Mouse (Mus musculus) limb, embryonic 11.5 days (tissue): ENCODE measurements at regions not wholly inside any gene's neighbourhood (a gene's known extent, or its start where the extent isn't known, plus 50 kb on each side); places are given as distances from the start of the nearest gene placed in this dataset.

Experiments used
- ATAC-seq: fragments of 200-750 bp; cut with Nextera tagmentation; 2 replicates; pipeline ENCODE4 v1.8.0; 2017; ENCODE audit warnings: low read depth; ENCODE audit not compliant: insufficient number of reproducible peaks, low FRiP score, low TSS enrichment
- DNase-seq: peaks from one replicate; pipeline ENCODE4 v3.0.0-alpha.2; 2015; ENCODE audit warnings: low spot score
- H3K27ac ChIP-seq: fragments of 300-500 bp; sonication (generic); replicated peaks from 2 replicates; pipeline ENCODE4 v1.5.1; 2014; ENCODE audit warnings: low read depth, mild to moderate bottlenecking, low read length
- H3K27me3 ChIP-seq: fragments of 300-500 bp; sonication (generic); 2 replicates; pipeline ENCODE4 v1.6.1; 2014; ENCODE audit warnings: mild to moderate bottlenecking, low read length, mixed read lengths; ENCODE audit not compliant: control insufficient read depth, insufficient read depth
- H3K36me3 ChIP-seq: fragments of 300-500 bp; sonication (generic); 2 replicates; pipeline ENCODE4 v1.6.1; 2014; ENCODE audit warnings: mild to moderate bottlenecking, low read length, moderate library complexity, mixed read lengths; ENCODE audit not compliant: control insufficient read depth, insufficient read depth
- H3K4me1 ChIP-seq: fragments of 300-500 bp; sonication (generic); 2 replicates; pipeline ENCODE4 v1.6.1; 2014; ENCODE audit warnings: low read length, mixed read lengths; ENCODE audit not compliant: control insufficient read depth, insufficient read depth
- H3K4me2 ChIP-seq: fragments of 300-500 bp; sonication (generic); 2 replicates; pipeline ENCODE4 v1.6.1; 2014; ENCODE audit warnings: low read depth, mild to moderate bottlenecking, moderate library complexity; ENCODE audit not compliant: severe bottlenecking
- H3K4me3 ChIP-seq: fragments of 300-500 bp; sonication (generic); 2 replicates; pipeline ENCODE4 v1.5.1; 2014; ENCODE audit warnings: low read depth, low read length
- H3K9ac ChIP-seq: fragments of 300-500 bp; sonication (generic); 2 replicates; pipeline ENCODE4 v1.6.1; 2014; ENCODE audit warnings: mild to moderate bottlenecking, low read length
- H3K9me3 ChIP-seq: fragments of 300-500 bp; sonication (generic); 2 replicates; pipeline ENCODE4 v1.6.1; 2016; ENCODE audit warnings: low read length; ENCODE audit not compliant: control insufficient read depth
- WGBS: fragments of 180-500 bp; shearing (Covaris S2); extraction: QIAGEN DNeasy Blood & Tissue Kit; methylation state at CpG from one replicate; pipeline ENCODE4 v1.1.7; 2014; 5-methylcytosine and 5-hydroxymethylcytosine counted together

- no peak for DNase-seq
- WGBS = 94% methylated on average over 2 of the region's 2 CpGs
Observed at GRCm38 (mm10) chr3:143713183-143713582, 491.8 kb downstream of the Lmo4 start.

DNA sequence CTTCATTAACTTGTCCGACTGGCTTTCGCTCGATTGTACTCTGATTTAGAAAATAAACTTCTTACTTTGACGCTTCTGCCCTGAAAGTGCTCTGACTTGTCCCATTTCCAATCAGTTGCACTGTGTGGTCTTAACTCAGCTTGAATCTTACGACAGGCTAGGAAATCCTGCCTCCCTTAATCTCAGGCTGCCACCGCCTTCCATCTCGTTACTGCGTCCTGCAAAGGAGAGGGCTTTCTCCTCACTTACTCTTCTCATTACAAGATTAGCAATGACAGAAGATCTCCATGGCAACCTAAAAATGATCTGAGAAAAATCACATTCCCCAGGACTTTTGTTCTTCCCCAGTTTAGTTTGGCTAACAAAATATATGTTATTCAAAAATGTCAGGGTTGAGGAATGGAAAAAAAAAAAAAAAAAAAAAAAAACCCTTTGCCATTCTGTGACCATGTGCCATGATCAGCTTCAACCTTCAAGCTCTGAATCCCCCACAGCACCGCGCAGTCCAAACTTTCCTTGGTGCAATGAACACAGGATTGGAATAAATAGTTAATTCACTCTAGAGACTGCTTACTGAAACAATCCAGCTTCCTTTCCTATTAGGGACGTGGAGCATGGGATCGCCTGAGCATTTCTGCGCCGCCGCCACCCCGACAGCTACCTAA is 494.1 kb downstream of the Lmo4 start:
- Histone ChIP-seq H3K9ac (no peak overlapping the region), H3K4me1 (no peaks in the 10 kb centered on the region), H3K27me3 (no peaks in the 10 kb centered on the region), H3K9me3 (no peaks in the 10 kb centered on the region), H3K4me2 (no peak overlapping the region), H3K4me3 (no peak overlapping the region), H3K27ac (no peak overlapping the region), H3K36me3 (no peaks in the 10 kb centered on the region)
- WGBS = 68% methylated on average over 16 of the region's 16 CpGs
- DNase-seq (no peak), ATAC-seq (no peak)

More at GRCm38 (mm10) chr3:143713183-143713582, 491.8 kb downstream of the Lmo4 start:
- no peak for ATAC-seq
- Histone ChIP-seq H3K4me2 (no peak overlapping the region), H3K27me3 (no peaks in the 10 kb centered on the region), H3K9ac (no peak overlapping the region), H3K9me3 (no peaks in the 10 kb centered on the region), H3K4me3 (no peak overlapping the region), H3K27ac (no peak overlapping the region), H3K4me1 (no peaks in the 10 kb centered on the region), H3K36me3 (no peaks in the 10 kb centered on the region)

- Histone ChIP-seq H3K4me1 (no peaks in the 10 kb centered on the region), H3K27ac (no peak overlapping the region), H3K4me2 (no peak overlapping the region), H3K4me3 (no peak overlapping the region), H3K9ac (no peak overlapping the region), H3K27me3 (no peaks in the 10 kb centered on the region), H3K9me3 (no peaks in the 10 kb centered on the region), H3K36me3 (no peaks in the 10 kb centered on the region)
- ATAC-seq (no peak), DNase-seq (no peak)
- WGBS = 90% methylated on average over 1 of the region's 1 CpGs
Observed at GRCm38 (mm10) chr3:143706679-143707078, 498.3 kb downstream of the Lmo4 start.

DNA sequence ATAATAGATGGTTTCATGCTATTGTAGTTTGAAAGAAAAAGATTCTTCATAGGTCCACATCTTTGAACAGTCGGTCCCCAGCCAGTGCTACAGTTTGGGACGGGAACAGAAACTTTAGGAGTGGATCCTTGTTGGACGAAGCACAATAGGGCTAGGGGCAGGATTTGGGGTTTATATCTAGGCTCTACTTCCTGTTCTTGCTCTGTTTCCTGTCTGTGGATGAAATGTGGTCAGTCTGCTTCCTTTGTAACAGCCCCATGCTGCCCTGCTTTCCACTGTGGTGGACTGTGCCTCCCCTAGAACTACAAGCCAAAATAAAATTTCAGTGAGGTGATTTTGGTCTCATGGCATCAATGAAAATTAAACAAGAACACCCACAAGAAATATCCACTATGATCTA is 510.2 kb downstream of the Lmo4 start:
- DNase-seq = no peak
- H3K36me3 ChIP-seq = no peaks in the 10 kb centered on the region
- H3K9me3 ChIP-seq = no peaks in the 10 kb centered on the region
- no peak overlapping the region for H3K4me2 ChIP-seq
- no peak overlapping the region for H3K4me3 ChIP-seq
- H3K27ac ChIP-seq = no peak overlapping the region
- no peak overlapping the region for H3K9ac ChIP-seq
- H3K4me1 ChIP-seq = no peaks in the 10 kb centered on the region
- 89% methylated on average over 3 of the region's 3 CpGs for WGBS
- H3K27me3 ChIP-seq = no peaks in the 10 kb centered on the region
- no peak for ATAC-seq

- no peaks in the 10 kb centered on the region for H3K36me3 ChIP-seq
- no peak overlapping the region for H3K4me2 ChIP-seq
- H3K27me3 ChIP-seq = no peaks in the 10 kb centered on the region
- no peak for DNase-seq
- ATAC-seq = no peak
- H3K27ac ChIP-seq = no peak overlapping the region
- H3K4me1 ChIP-seq = no peaks in the 10 kb centered on the region
- H3K9me3 ChIP-seq = no peaks in the 10 kb centered on the region
- no peak overlapping the region for H3K9ac ChIP-seq
- H3K4me3 ChIP-seq = no peak overlapping the region
- 91% methylated on average over 2 of the region's 2 CpGs for WGBS
Observed at GRCm38 (mm10) chr3:143685742-143686141, 519.3 kb downstream of the Lmo4 start.

DNA sequence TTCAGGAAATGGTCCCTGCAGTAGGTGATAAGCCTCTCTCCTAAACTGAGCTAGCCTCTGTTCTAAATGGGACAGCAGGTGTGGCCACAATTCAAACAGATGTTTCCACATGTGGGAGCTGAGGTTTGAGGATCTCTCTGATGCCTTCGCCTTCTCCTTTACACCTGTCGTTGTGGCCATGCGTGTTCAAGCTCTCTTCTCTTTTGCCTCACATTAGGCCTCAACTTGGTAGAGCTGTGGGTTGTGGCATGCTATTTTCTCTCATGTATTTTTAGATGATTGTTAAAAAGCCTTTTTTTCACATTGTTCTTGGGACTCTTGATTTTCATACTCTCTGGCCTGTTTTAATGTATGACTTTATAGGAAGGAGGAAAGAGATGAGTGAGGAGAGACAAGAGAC is 526.8 kb downstream of the Lmo4 start:
- no peaks in the 10 kb centered on the region for H3K4me1 ChIP-seq
- ATAC-seq = no peak
- WGBS = 98% methylated on average over 3 of the region's 3 CpGs
- H3K27ac ChIP-seq = no peak overlapping the region
- H3K36me3 ChIP-seq = no peaks in the 10 kb centered on the region
- no peak overlapping the region for H3K9ac ChIP-seq
- no peaks in the 10 kb centered on the region for H3K9me3 ChIP-seq
- no peaks in the 10 kb centered on the region for H3K27me3 ChIP-seq
- no peak overlapping the region for H3K4me3 ChIP-seq
- no peak overlapping the region for H3K4me2 ChIP-seq
- no peak for DNase-seq

DNA sequence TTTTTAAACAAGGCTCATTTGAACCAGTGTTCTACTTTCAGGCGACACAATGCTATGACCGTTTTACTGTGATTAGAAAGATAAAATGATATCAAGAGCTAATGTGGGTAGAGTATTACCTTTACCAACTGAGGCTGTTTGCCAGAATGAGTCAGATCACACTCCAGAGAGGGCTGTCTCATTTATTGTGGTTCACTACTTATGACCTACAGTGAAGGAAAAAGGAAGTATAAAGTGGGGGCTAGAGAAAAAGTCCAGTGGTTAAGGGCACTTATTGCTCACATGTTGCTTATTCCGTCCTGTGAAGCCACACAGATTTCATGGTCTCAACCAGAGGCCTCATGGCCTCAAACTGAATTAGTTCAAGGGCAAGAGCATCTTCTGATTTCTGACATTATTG is 530.2 kb downstream of the Lmo4 start:
- DNase-seq = no peak
- Histone ChIP-seq H3K4me1 (no peaks in the 10 kb centered on the region), H3K4me2 (no peak overlapping the region), H3K9ac (no peak overlapping the region), H3K27me3 (no peaks in the 10 kb centered on the region), H3K36me3 (no peaks in the 10 kb centered on the region), H3K4me3 (no peak overlapping the region), H3K9me3 (no peaks in the 10 kb centered on the region), H3K27ac (no peak overlapping the region)
- WGBS = 91% methylated on average over 3 of the region's 3 CpGs
- ATAC-seq = no peak

GRCm38 (mm10) chr3:143674446-143674845 is 530.6 kb downstream of the Lmo4 start:
- H3K4me1 ChIP-seq = no peaks in the 10 kb centered on the region
- ATAC-seq (no peak), DNase-seq (no peak)

DNA sequence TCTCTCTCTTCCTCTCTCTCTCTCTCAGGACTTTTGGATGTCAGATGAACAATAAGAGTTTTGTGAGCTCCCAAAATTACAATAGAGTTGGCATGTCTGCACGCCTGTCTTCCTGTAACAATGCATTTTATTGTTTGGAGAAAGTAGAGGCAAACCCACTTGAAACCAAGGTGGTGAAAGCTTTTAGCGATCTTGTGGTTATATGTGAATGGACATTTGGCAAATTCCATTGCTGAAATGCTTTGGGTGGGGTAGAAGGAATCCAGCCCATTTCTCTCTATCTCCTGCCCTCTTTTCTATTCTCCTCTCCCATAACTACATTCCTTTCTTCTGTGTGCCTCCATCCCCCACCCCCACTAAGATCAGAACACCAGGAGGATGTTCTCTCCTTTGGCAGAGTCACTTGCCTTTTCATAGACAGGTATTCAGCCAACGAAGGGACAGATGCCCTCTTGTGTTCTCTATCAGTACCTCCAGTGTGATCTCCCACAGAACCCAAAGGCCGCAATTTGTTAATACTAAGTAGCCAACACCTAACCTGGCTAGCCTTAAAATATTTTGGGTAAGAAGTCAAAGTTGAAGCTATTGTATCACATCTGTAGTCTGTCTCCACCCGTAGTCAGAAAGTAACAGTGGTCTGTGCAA is 542.9 kb downstream of the Lmo4 start:
- Histone ChIP-seq H3K36me3 (no peaks in the 10 kb centered on the region), H3K27me3 (no peaks in the 10 kb centered on the region), H3K4me1 (no peaks in the 10 kb centered on the region), H3K4me2 (no peak overlapping the region), H3K9me3 (no peaks in the 10 kb centered on the region), H3K4me3 (no peak overlapping the region), H3K9ac (no peak overlapping the region), H3K27ac (no peak overlapping the region)
- no peak for ATAC-seq
- DNase-seq = no peak
- 88% methylated on average over 5 of the region's 5 CpGs for WGBS

More at GRCm38 (mm10) chr3:143674446-143674845, 530.6 kb downstream of the Lmo4 start:
- H3K36me3 ChIP-seq = no peaks in the 10 kb centered on the region
- no peak overlapping the region for H3K9ac ChIP-seq
- no peaks in the 10 kb centered on the region for H3K9me3 ChIP-seq
- H3K27ac ChIP-seq = no peak overlapping the region
- H3K27me3 ChIP-seq = no peaks in the 10 kb centered on the region
- H3K4me2 ChIP-seq = no peak overlapping the region
- no peak overlapping the region for H3K4me3 ChIP-seq
- 90% methylated on average over 7 of the region's 7 CpGs for WGBS
